Mouse (Mus musculus) right cerebral cortex, adult 18-20 months (tissue): Measurements from ENCODE around the gene Ank.

ENCODE experiments used
- DNase-seq: peaks from one replicate; pipeline ENCODE4 v3.0.0; 2022; ENCODE audit warnings: mixed read lengths

Gene Ank

DNA sequence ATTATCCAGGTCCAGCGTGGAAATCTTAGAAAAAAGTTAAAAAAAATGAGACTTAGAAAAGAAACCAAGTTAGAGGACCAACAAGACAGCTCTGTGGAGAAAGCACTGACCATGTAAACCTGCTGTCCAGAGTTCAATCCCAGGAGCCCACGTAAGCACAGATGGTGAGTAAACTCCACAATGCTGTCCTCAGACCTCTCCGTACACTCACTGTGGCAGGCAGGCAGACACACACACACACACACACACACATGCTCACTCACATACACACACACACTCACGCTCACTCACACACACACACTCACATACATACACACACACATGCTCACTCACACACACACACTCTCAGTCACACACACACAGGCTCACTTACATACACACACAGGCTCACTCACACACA lies 146.8 kb downstream of the Ank start:
- no peak for DNase-seq

DNA sequence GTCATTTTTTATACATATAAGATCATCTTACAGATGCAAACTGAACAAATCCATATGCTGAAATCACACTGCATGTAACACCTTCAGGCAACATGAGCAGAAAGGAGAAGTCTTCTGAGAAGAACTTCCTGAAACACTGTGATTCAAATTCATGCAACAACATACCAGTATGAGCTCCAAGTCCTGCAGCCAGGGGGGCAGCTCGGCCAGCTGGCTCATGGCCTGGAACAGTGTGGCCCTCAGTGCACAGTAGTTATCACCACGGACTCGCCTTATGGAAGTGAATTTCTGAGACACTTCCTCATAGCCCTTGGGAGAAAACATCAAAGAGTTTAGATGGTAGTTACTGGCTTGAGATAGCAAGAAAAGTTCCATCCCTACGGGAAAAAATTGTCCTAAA lies 149.7 kb downstream of the Ank start:
- no peak for DNase-seq

DNA sequence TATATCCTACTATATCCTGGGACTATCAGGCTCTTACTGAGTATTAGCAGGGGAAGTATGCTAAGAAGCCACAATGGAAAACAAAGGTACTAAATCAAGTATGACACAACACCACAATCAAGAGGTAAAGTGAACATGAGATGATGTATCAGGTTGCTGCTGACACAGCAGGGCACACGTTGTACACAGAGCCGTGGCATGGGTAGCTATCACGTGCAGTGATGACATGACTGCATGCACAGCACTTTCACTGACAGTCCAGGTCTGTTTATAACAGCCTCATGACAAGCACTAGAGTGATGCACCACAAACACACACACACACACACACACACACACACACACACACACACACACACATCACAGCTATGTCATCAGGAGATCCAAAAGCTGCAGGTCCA lies 150.8 kb downstream of the Ank start:
- DNase-seq = no peak

GRCm38 (mm10) chr15:27618778-27619533 lies 152.5 kb downstream of the Ank start:
- no peak for DNase-seq

- DNase-seq = no peak
Measured at GRCm38 (mm10) chr15:27619683-27620082, 153.2 kb downstream of the Ank start.

- no peak for DNase-seq
Measured at GRCm38 (mm10) chr15:27620475-27621185, 154.2 kb downstream of the Ank start.

DNA sequence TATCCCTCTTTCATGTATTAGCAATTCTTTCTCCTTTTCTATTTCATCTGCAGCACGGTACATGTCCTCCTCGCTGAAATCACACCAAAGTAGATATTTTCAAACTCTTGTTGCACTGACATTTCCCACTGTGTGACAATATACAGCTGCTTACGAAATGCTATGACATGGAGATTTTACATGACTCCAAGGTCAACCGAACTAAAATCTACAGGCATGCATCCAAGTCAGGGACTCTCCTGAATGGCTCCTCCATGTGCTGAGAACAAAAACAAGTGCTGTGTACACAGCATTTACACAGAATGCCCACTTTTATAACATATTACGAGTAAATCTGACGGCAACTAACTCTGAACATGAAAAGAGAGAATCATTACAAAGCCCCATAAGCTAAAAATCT lies 156.8 kb downstream of the Ank start:
- DNase-seq = no peak

- DNase-seq = peak; percentile 63
Measured at GRCm38 (mm10) chr15:27625014-27625889, 158.8 kb downstream of the Ank start.

DNA sequence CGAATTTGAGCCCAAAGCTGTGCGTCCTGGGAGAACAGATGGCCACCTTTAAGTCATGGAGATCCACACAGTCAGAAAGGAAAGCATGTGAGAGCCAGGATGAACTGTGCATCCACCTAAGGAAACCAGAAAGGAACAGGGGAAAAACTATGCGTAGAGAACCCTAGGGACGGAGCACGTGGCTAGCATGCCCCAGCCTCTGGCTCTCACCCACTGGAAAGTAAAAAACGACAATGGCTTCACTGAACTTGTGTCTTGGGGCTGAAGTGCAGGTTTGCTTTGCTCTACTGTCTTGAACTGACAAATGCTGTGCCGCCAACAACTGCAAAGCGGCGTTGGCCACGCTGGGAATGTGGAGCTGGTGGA lies 159.4 kb downstream of the Ank start:
- DNase-seq = no peak

GRCm38 (mm10) chr15:27626314-27626713 lies 159.8 kb downstream of the Ank start:
- DNase-seq = no peak

DNA sequence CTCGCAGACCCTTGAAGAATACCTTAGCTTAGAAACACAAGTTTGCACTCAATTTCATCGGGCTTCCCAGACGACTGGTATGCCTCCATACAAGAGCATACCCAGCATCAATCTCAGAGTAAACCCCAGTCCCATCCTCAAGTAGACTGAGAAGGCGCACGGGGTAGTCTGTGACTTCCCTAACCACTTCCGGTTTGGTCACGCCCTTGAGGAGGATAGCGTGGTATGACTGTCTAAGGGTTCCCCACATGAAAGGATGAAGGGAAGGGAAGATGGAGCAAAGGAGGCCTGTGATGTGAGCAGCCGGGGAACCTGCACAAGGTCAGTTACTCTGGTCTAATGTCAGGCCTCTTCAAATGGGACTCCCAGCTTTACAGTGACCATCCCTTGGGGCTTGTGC lies 161.3 kb downstream of the Ank start:
- DNase-seq = no peak

DNA sequence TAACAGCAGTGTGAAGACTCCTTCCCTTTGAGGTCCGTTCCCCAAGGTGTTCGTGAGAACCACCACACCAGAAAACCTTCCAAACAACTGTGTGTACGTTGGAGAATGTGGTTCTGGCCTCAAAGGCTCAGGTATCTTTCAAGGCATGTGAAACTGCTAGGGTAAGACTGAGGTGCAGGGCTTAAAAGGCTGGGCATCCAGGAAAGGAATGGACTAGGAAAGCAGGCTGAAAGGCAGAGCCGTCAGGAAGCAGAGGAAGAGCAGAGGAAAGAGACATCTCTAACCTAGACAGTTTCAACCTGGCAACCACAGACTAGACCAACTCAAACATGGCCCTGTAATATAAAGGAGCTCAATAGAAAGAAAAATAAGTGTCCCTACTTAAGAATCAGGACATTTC lies 162.6 kb downstream of the Ank start:
- DNase-seq = no peak

- no peak for DNase-seq
Measured at GRCm38 (mm10) chr15:27629800-27630600, 163.5 kb downstream of the Ank start.

DNA sequence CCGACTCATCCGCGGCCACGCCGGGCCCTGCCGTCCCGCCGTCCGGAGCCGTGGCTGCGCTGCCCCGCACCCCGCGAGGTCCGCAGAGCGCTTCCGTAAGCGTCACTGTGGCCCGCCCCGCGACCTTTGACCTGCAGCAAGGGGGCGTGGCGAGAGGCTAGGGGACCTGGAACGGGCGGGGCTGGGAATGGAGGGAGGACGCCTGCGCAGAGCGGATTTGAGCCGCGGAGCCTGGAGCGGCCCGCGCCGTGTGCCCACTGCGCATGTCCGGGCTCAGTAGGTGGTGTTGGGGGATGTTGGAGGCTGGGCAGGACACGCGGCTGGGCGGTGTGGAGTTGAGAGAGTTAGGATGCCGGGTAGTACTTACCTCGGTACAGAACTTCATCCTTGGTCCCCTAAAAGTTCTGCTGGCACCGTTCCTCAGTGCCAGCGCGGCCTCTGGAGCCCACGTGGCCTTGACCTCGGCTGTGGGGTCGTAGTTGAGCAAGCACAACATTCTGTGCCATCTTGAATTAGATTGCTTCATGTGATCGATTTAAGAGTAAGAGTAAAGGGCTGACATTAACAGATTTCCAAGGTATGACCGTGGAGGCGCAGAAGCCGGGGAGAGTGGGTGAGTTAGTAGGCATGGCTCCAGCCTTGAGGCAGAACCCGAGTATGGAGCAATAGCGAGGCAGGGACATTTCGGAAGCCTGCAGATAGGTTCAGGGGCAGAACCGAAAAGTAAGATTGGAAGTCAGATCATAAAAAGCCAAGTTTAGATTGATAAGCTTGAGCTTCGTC lies 164.3 kb downstream of the Ank start, which contains the start of gene Otulin:
Otulin (minus strand) TSS at position 93 of the 783 bp plus-strand sequence.
- DNase-seq = peak; percentile 98

- DNase-seq = no peak
Measured at GRCm38 (mm10) chr15:27633941-27634900, 167.7 kb downstream of the Ank start.

GRCm38 (mm10) chr15:27641171-27641570 lies 174.7 kb downstream of the Ank start:
- DNase-seq = no peak

DNA sequence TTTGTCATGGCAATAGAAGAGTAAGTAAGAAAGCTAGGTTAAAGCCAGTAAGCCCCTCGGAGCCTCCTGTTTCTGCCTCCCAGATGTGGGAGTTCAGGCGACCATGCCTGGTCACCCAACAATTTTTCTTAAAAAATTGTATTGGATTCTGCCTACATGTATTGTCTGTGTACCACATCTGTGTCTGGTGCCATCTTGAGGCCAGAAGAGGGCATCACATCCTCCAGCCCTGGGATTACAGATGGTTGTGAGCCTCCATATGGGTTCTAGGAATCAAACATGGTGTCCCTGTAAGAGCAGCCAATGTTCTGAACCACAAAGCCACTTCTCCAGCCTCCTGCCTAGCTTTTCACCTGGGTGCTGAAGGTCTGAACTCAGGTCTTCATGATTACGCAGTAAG lies 176.4 kb downstream of the Ank start:
- peak; percentile 53 for DNase-seq
